Mouse (Mus musculus) heart, adult 2 months (tissue): ENCODE results near the gene Scarf2. TPM values are rescaled to one million over a fixed set of nuclear protein-coding genes. Genes with fewer than 3 reads are reported as not detected.

Experiments used
- DNase-seq, 2 experiments: peaks; one replicate each; pipeline ENCODE4 v3.0.0; 2021
- H3K27ac ChIP-seq: fragments of 200-600 bp; 2 replicates; pipeline ENCODE4 v1.8.1; 2022
- H3K27me3 ChIP-seq: fragments of 200-500 bp; 2 replicates; pipeline ENCODE4 v1.6.1; 2012; ENCODE audit warnings: mild to moderate bottlenecking, low read length, inconsistent platforms, mixed read lengths; ENCODE audit not compliant: control insufficient read depth, insufficient read depth
- H3K36me3 ChIP-seq: fragments of 200-500 bp; 2 replicates; pipeline ENCODE4 v1.6.1; 2012; ENCODE audit warnings: low read length, inconsistent platforms; ENCODE audit not compliant: control insufficient read depth, insufficient read depth
- H3K4me1 ChIP-seq: fragments of 200-500 bp; 2 replicates; pipeline ENCODE4 v1.6.1; 2011; ENCODE audit warnings: low read length; ENCODE audit not compliant: control insufficient read depth, insufficient read depth
- H3K4me3 ChIP-seq: fragments of 200-600 bp; 2 replicates; pipeline ENCODE4 v1.8.1; 2022
- H3K79me2 ChIP-seq: fragments of 200-500 bp; replicated peaks from 2 replicates; pipeline ENCODE4 v1.6.1; 2012; ENCODE audit warnings: mild to moderate bottlenecking, inconsistent platforms, low read length, moderate library complexity, mixed read lengths; ENCODE audit not compliant: control insufficient read depth, insufficient read depth
- H3K9ac ChIP-seq: fragments of 200-500 bp; 2 replicates; pipeline ENCODE4 v1.6.1; 2012; ENCODE audit warnings: low read depth, mild to moderate bottlenecking, control low read depth, inconsistent platforms, low read length, mixed read lengths
- CTCF ChIP-seq: fragments of 200-600 bp; IDR thresholded peaks from 2 replicates; pipeline ENCODE4 v1.8.1; 2022; ENCODE audit warnings: antibody characterized with exemption, mild to moderate bottlenecking, moderate library complexity
- EP300 ChIP-seq: fragments of 200-500 bp; IDR thresholded peaks from 2 replicates; pipeline ENCODE4 v1.6.1; 2011; ENCODE audit warnings: low read depth, low read length, control low read depth; ENCODE audit not compliant: insufficient read depth
- POLR2A ChIP-seq: fragments of 200-500 bp; IDR thresholded peaks from 2 replicates; pipeline ENCODE4 v1.6.1; 2011; ENCODE audit warnings: mild to moderate bottlenecking, low read depth, low read length, control low read depth; ENCODE audit not compliant: insufficient read depth
- WGBS: fragments of 180-500 bp; shearing (Covaris S2); methylation state at CpG from one replicate; pipeline ENCODE4 v1.1.7; 2018; 5-methylcytosine and 5-hydroxymethylcytosine counted together
- intact Hi-C: fragments of 180-260 bp; cut with DNase I; formaldehyde crosslinking; loops from one replicate; pipeline ENCODE4 v1.15.1; 2025
- polyA plus RNA-seq: library from polyadenylated mRNA; depleted of rRNA; stranded (reverse); fragments of >200 nt; gene quantifications from 2 replicates; pipeline ENCODE4 v1.2.3, GENCODE M21; 2012
- total RNA-seq, 2 experiments: library from RNA; stranded (reverse); gene quantifications; 2 replicates each; pipeline ENCODE4 v1.2.3; 2021

The Scarf2 gene
- total and polyA plus RNA-seq, 3 experiments: 4.1 to 13.4 (median 5.2) TPM

DNA sequence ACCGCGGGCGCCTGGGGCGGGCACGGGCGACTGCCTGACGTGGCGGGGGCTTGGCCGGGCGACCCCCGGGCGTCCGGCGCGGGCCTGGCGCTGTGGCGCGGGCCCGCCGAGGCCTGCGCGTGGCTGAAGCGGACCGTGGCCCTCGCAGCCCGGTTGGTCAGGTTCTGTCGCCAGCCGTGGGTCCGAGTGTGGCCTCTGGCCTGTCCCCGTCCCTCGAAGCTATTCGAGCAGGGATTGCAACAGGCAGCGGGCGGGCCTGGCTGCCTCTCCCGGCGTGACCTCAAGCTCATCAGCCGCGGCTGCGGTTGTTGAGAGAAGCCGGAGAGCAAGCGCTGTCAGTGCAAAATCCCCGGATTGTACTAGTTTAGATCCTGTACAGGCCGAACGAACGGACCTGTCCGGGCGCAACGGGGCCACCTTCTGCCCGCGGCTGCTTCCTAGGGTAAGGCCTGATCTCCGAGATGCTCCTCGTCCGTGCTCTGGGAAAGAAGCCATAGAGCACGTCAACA, 37.2 kb upstream of the Scarf2 start:
- Histone ChIP-seq H3K4me1 (peaks cover 4% of the 10 kb centered on the region), H3K4me3 (peak overlapping the region; percentile 66), H3K27ac (peak overlapping the region; percentile 57), H3K9ac (peak overlapping the region; percentile 83), H3K27me3 (no peaks in the 10 kb centered on the region), H3K79me2 (no peaks in the 10 kb centered on the region), H3K36me3 (no peaks in the 10 kb centered on the region)
- TF ChIP-seq CTCF (no peak), POLR2A (no peak), EP300 (no peak)
- WGBS: 1% methylated on average over 54 of the region's 54 CpGs
- intact Hi-C loops: loop anchor here (5.0 kb wide), 2 partner anchors 37 to 52 kb away; partner anchors contain the start of gene Scarf2
- peak; percentile 71 to 76 for DNase-seq

DNA sequence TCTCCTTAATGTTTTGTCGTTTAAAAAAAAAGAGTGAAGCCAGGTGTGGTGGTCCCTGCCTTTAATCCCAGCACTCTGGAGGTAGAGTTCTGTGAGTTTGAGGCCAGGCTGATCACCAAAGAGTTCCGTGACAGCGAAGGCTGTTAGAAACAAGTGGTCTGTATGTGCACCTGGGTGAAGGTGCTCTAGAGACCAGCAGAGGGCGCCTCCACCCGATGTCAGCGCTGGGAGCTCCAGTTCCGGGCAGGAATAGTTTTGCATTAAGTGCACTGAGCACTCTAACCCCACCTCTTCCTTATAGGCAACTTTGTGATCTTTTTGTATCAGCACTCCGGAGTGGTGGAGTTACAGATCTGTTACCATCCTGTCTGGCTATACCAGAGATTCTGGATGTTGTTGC, 36.4 kb upstream of the Scarf2 start:
- intact Hi-C loops: loop anchor here (5.0 kb wide), 2 partner anchors 37 to 52 kb away; partner anchors contain the start of gene Scarf2
- no peak overlapping the region for H3K4me3 ChIP-seq
- WGBS: 54% methylated on average over 8 of the region's 8 CpGs

DNA sequence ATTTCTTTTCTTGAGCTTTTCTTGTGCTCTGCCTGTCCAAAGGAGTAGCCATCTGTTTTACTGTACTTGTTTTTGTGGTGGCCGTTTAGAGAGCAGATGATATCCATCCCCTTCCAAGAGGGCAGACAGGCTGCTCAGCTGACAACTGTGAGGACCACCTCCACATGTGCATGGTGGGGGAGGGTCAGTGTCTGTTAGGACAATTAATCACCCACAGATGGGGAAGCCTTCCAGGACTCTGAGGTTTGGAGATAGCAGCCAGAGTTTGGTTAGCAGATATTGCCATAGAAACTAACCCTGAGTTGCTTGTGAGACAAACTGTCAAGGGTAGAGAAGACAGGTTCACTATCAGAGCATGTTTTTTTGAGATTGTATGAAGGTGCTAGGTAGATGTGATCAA, 36.0 kb upstream of the Scarf2 start:
- Histone ChIP-seq H3K27me3 (no peaks in the 10 kb centered on the region), H3K79me2 (no peaks in the 10 kb centered on the region), H3K4me3 (no peak overlapping the region), H3K4me1 (peaks cover 4% of the 10 kb centered on the region), H3K36me3 (no peaks in the 10 kb centered on the region; the same call in 1 of the 2 replicates), H3K27ac (no peak overlapping the region), H3K9ac (no peak overlapping the region)
- DNase-seq: no peak
- TF ChIP-seq CTCF (no peak), EP300 (no peak), POLR2A (no peak)
- 63% methylated on average over 1 of the region's 1 CpGs for WGBS
- intact Hi-C loops: loop anchor here (5.0 kb wide), 2 partner anchors 36 to 51 kb away; partner anchors contain the start of gene Scarf2

More for the DNA sequence above, 36.4 kb upstream of the Scarf2 start:
- Histone ChIP-seq H3K4me1 (peaks cover 4% of the 10 kb centered on the region), H3K36me3 (no peaks in the 10 kb centered on the region; the same call in 1 of the 2 replicates), H3K79me2 (no peaks in the 10 kb centered on the region), H3K27ac (no peak overlapping the region), H3K27me3 (no peaks in the 10 kb centered on the region), H3K9ac (no peak overlapping the region)
- DNase-seq: peak; percentile 31 to 40
- TF ChIP-seq CTCF: peak; percentile 78
- TF ChIP-seq EP300: no peak

DNA sequence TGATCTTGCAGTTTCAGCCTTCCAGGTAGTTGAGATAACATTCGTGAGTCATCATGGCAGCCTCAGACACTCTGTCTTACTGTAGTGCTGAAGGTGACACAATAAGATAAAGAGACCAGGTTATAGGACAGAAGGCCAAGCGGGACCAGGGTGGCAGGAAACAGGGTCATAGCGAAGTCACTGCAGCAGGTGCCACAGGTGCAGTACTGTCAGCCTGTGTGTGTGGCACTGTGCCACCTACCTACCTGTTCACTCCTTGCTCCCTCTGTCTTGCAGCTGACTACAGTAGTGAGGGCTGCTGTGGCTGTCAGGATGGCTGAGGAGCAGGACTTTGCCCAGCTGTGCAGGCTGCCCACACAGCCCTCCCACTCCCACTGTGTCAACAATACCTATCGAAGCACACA, 33.0 kb upstream of the Scarf2 start:
- H3K4me3 ChIP-seq: no peak overlapping the region
- no peak overlapping the region for H3K9ac ChIP-seq
- WGBS: 76% methylated on average over 4 of the region's 4 CpGs
- TF ChIP-seq POLR2A (no peak), CTCF (no peak), EP300 (no peak)
- H3K27me3 ChIP-seq: no peaks in the 10 kb centered on the region
- DNase-seq: no peak
- H3K79me2 ChIP-seq: no peaks in the 10 kb centered on the region
- H3K27ac ChIP-seq: no peak overlapping the region
- H3K36me3 ChIP-seq: peaks cover under 1% of the 10 kb centered on the region; the same call in 1 of the 2 replicates
- intact Hi-C loops: loop anchor here (5.0 kb wide), 2 partner anchors 33 to 48 kb away; partner anchors contain the start of gene Scarf2
- H3K4me1 ChIP-seq: peaks cover 4% of the 10 kb centered on the region

DNA sequence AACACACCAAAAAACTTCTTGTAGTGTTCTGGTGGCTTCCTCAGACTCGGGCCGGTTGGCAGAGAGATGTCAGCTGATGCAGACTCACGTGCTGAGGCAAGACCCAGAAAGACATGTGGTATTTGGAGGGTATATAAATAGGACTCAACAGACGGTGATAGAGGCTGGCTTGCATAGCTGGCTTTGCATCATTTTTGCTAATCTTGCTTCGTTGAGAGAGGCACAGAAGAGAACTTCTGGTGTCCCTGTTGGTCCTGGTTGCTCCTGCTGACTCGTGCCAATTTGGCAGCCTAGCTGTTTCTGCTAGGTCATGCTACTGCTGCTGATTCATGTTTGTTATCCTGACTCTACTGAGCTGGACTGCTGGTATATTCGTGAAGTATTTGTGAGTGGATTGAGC, 28.2 kb upstream of the Scarf2 start:
- no peaks in the 10 kb centered on the region for H3K79me2 ChIP-seq
- peaks cover 6% of the 10 kb centered on the region for H3K36me3 ChIP-seq
- no peaks in the 10 kb centered on the region; the same call in 1 of the 2 replicates for H3K4me1 ChIP-seq
- peak; percentile 28 to 58 for DNase-seq
- no peak overlapping the region for H3K9ac ChIP-seq
- intact Hi-C loops: no loop called here
- no peak for TF ChIP-seq CTCF
- no peak for TF ChIP-seq EP300
- no peak for TF ChIP-seq POLR2A
- H3K27me3 ChIP-seq: no peaks in the 10 kb centered on the region
- H3K27ac ChIP-seq: peak overlapping the region; percentile 49
- 43% methylated on average over 7 of the region's 7 CpGs for WGBS
- H3K4me3 ChIP-seq: no peak overlapping the region

DNA sequence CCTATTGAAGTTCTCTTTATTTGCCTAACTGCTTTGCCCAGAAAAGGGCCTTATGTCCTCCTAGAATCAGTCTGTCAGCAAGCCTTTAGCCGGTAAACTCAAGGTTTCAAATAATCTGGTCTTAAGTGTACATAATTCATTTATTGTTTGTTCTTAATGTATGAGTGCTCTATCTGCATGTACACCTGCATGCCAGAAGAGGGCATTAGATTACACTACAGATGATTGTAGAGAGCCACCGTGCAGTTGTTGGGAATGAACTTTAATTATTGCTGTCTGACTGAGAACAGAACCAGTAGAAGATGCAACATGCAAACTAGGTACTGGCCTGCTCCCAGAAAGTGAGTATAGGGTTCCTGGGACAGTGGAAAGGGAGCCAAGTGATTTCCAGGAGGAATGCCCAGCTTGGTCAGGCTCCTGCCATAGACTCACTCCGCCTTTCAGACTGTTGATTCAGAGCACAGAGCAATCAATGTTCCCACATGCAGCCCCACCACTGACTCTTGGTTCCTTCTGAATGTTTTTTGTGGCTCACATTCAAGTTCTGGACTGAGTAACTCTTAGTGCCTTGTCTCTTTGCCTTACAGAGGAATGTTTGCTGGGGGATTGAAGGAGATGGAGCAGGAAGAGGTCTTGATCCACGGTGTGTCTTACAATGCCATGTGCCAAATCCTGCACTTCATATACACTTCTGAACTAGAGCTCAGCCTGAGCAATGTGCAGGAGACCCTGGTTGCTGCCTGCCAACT, 25.8 kb upstream of the Scarf2 start:
- H3K27me3 ChIP-seq: no peaks in the 10 kb centered on the region
- H3K36me3 ChIP-seq: peaks cover 6% of the 10 kb centered on the region; the same call in 1 of the 2 replicates
- peak; percentile 68 for TF ChIP-seq CTCF
- no peak for TF ChIP-seq EP300
- TF ChIP-seq POLR2A: no peak
- intact Hi-C loops: loop anchor here (2.0 kb wide), 1 partner anchor 32 kb away; no protein-coding TSS in a partner anchor
- no peak overlapping the region for H3K9ac ChIP-seq
- WGBS: 57% methylated on average over 4 of the region's 4 CpGs
- peak in 1 of 2 experiments; percentile 34 for DNase-seq
- no peaks in the 10 kb centered on the region for H3K79me2 ChIP-seq
- no peak overlapping the region for H3K27ac ChIP-seq
- no peaks in the 10 kb centered on the region; the same call in 1 of the 2 replicates for H3K4me1 ChIP-seq
- H3K4me3 ChIP-seq: no peak overlapping the region
